Mouse (Mus musculus) bone marrow macrophage, adult 2 months (primary cell): ENCODE data around the gene Rhbdd1.

Source experiments
- CTCF ChIP-seq: IDR thresholded peaks from 2 replicates; pipeline ENCODE4 v1.5.1; 2012; ENCODE audit warnings: low read depth, mild to moderate bottlenecking, low read length, moderate library complexity
- POLR2A ChIP-seq: IDR thresholded peaks from 2 replicates; pipeline ENCODE4 v1.6.1; 2012; ENCODE audit warnings: mild to moderate bottlenecking, low read depth, low read length, borderline replicate concordance

DNA sequence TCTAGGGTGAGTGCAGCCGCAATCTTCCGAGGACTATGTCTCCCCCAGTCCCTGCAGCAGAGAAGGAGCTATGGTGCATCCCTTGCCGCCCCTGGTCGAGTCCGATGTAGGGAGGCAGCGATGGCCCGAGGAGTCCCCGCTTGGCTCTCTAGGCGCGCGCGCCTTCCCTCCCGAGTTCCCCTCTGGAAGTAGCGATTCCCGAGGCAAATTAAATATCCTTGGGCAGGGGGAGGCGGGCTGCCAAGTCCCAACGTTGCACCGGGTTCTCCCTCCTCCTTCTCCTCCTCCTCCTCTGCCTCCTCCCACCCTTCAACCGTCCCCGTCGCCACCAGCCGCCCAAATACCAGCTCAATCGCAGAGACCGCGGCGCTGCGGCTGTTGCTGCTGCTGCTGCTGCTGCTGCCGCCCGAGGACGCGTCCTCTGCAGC lies 25.5 kb upstream of the Rhbdd1 start:
- TF ChIP-seq CTCF, result no peak
- no peak for TF ChIP-seq POLR2A
